Mouse (Mus musculus) erythroblast, embryonic 14.5 days (primary cell): ENCODE data around the gene Tmem132d. TPM values are rescaled to one million over a fixed set of nuclear protein-coding genes. Genes with fewer than 3 reads are reported as not detected.

Experiments
- H3K27me3 ChIP-seq: 2 replicates; pipeline ENCODE4 v1.6.1; 2012; ENCODE audit warnings: inconsistent platforms; ENCODE audit not compliant: control insufficient read depth
- H3K36me3 ChIP-seq: 2 replicates; pipeline ENCODE4 v1.6.1; 2012; ENCODE audit warnings: mild to moderate bottlenecking, inconsistent platforms; ENCODE audit not compliant: control insufficient read depth
- H3K4me1 ChIP-seq: 2 replicates; pipeline ENCODE4 v1.6.1; 2012; ENCODE audit warnings: inconsistent platforms; ENCODE audit not compliant: control insufficient read depth
- H3K4me3 ChIP-seq: replicated peaks from 2 replicates; pipeline ENCODE3; 2012; ENCODE audit warnings: moderate library complexity, mild to moderate bottlenecking, inconsistent platforms
- H3K9me3 ChIP-seq: 2 replicates; pipeline ENCODE4 v1.6.1; 2012; ENCODE audit warnings: low read length, inconsistent platforms, mixed read lengths; ENCODE audit not compliant: control insufficient read depth
- GATA1 ChIP-seq: IDR thresholded peaks from 2 replicates; pipeline ENCODE4 v1.6.1; 2012; ENCODE audit warnings: low read length, inconsistent platforms, mixed read lengths
- TAL1 ChIP-seq: IDR thresholded peaks from 3 replicates; pipeline ENCODE4 v1.6.1; 2012; ENCODE audit warnings: low read length, inconsistent platforms, mixed read lengths
- polyA plus RNA-seq: library from polyadenylated mRNA; stranded (reverse); fragments of >175 nt; gene quantifications from 2 replicates; pipeline ENCODE4 v1.2.3, GENCODE M21; 2012

Tmem132d gene
- polyA plus RNA-seq, 1 experiment, result not detected

DNA sequence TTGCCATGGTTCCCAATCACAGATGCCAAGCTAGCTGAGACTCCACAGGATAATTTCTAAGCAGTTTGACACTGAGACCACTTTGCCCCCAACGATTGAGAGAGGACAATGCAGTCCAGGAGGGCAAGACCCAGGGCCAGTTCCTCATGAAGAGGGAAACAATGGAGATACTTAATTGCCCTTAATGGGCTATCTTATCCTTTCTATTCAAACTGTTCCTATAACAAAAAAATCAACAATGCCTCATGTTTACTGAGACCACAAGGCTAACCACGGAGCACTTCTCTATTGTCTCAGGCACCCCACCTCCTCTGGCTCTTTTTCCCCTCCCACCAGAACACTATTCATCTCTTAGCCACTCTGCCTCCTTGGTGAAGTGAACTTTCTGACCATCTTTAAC is 141.7 kb downstream of the Tmem132d start:
- no peak overlapping the region for H3K4me3 ChIP-seq
- no peaks in the 10 kb centered on the region for H3K27me3 ChIP-seq
- H3K9me3 ChIP-seq, result peaks cover 48% of the 10 kb centered on the region
- TF ChIP-seq TAL1, result no peak
- TF ChIP-seq GATA1, result no peak
- no peaks in the 10 kb centered on the region for H3K4me1 ChIP-seq
- no peaks in the 10 kb centered on the region for H3K36me3 ChIP-seq

DNA sequence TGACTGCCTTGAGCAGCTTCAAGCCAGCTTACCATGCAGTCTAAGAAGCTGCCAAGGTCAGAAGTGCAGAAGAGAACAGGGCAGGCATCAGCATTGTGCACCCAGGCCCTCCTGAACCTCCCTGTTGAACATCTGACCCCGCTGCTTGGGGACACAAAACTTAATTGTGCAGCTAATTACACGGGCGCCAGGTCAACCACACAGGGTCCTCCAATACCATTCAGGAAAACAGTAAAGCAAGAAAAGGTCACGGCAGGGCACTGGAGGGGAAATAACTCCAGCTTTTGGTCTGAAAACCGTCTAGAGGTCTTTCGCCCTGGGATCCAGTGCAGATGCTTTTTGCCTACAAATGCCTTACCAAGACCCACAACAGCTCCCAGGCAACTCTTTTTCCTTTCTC is 159.6 kb downstream of the Tmem132d start:
- Histone ChIP-seq H3K27me3 (no peaks in the 10 kb centered on the region; the same call in 1 of the 2 replicates), H3K4me3 (no peak overlapping the region), H3K4me1 (no peaks in the 10 kb centered on the region), H3K9me3 (peaks cover 73% of the 10 kb centered on the region), H3K36me3 (no peaks in the 10 kb centered on the region)
- TF ChIP-seq TAL1 (no peak), GATA1 (no peak)

DNA sequence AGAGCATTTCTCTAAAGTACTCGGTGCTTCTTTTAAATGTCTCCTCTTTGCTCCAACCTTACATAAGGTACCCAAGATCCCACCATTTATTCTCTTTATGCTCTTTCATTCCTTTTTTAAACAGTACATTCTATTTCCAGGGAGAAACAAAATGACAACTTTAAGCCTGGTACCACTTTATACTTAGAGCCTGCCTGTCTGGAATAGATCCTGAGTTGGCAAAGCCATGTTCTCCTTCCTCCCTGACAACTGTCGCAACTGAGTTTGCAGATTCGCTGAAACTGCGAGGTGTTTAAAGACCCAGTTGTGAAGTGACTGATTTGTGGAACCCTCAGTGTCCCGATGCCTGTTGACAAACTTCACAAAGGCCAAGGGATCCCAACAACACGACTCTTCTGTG is 165.5 kb downstream of the Tmem132d start:
- H3K4me3 ChIP-seq, result no peak overlapping the region
- H3K36me3 ChIP-seq, result no peaks in the 10 kb centered on the region
- no peak for TF ChIP-seq TAL1
- TF ChIP-seq GATA1, result no peak
- no peaks in the 10 kb centered on the region; the same call in 1 of the 2 replicates for H3K27me3 ChIP-seq
- no peaks in the 10 kb centered on the region for H3K4me1 ChIP-seq
- H3K9me3 ChIP-seq, result peaks cover 69% of the 10 kb centered on the region

DNA sequence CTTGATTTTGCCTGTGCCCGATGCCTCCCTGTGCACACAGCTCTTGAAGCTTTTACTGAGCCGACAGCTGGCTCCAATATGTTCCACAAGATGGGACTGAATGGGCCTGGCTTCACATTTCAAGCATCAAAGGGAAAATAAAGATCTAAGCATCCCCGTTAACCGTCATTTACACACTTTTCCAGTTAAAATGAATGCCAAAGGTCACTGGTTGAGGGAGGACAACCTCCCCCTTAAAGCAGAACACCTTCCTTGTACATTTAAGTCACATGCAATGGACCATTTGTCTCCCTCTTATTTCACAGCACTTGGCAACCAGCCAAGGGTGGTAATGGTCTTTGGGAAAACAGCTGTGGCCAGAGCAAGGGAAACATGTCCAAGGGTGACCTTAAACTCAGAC is 188.7 kb downstream of the Tmem132d start:
- H3K4me3 ChIP-seq, result no peak overlapping the region
- peaks cover 73% of the 10 kb centered on the region for H3K9me3 ChIP-seq
- no peaks in the 10 kb centered on the region for H3K36me3 ChIP-seq
- TF ChIP-seq GATA1 (no peak), TAL1 (no peak)
- H3K4me1 ChIP-seq, result no peaks in the 10 kb centered on the region
- no peaks in the 10 kb centered on the region for H3K27me3 ChIP-seq

DNA sequence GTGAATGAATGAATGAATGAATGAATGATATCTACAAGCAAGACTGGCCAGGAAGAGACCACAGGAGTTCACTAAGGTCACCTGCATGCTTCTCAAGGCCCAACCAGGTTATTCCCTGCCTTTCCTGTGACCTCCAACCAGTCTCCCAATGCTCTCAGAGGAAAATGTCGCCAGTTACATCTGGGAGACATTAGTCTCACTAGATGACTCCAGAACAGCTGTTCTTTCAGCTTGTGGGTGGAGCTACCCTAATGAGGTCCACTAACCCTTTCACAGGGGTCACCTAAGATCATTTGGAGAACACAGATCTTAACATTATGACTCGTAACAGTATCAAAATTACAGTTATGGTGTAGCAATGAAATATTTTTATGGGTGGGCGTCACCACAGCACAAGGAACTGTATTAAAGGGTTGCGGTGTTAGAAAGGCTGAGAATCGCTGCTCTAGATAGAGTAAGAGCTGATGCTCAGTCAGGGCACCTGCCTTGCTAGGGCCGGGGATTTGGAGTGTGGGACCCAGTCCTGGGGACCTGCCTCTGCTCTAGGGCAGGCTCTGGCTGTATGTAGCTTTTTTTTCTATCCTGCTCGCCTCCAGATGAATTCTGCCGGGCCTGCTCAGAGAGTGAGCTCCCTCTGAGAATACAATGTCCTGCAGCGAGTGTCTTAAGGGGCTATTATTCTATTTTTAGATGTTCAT is 196.1 kb downstream of the Tmem132d start:
- Histone ChIP-seq H3K4me3 (no peak overlapping the region), H3K4me1 (no peaks in the 10 kb centered on the region), H3K27me3 (no peaks in the 10 kb centered on the region), H3K9me3 (peaks cover 68% of the 10 kb centered on the region), H3K36me3 (no peaks in the 10 kb centered on the region)
- TF ChIP-seq GATA1, result no peak
- no peak for TF ChIP-seq TAL1

DNA sequence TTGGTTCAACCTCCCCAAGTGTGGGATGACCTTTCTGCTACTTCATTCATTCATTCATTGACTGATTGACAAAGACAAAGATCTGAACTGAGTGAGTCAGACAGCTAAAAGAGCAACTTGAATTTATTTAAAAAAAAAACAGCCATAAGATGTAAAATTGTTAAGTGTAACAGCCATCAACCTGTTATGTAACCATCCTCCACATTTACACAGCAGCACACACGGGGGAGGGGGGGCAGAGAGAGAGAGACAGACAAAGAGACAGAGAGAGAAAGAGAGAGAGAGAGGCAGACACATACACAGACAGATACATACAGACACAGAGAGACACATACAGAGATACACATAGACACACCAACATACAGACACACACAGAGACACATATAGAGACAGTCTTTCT is 197.3 kb downstream of the Tmem132d start:
- Histone ChIP-seq H3K9me3 (peaks cover 67% of the 10 kb centered on the region), H3K4me3 (no peak overlapping the region), H3K36me3 (no peaks in the 10 kb centered on the region), H3K27me3 (no peaks in the 10 kb centered on the region), H3K4me1 (no peaks in the 10 kb centered on the region)
- TF ChIP-seq TAL1 (no peak), GATA1 (no peak)

DNA sequence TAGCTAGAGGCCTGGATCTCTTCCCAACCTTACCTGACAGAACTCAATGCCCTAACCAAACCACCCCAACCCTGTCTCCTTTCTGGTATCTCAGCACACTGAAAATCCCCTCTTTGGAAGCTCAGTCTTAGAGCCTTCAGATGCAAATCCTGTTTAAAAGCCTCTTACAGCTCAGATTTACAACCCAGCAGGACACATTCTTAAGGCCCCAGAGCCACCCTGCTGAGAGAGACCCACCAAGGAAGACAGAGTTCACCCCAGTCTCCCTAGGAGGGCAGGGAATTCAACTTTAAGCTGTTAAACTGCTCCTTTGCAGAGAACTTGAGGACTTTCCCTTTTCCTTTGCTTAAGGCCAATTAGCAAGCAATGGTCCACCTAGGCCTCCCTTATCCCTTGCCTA is 199.8 kb downstream of the Tmem132d start:
- Histone ChIP-seq H3K27me3 (no peaks in the 10 kb centered on the region), H3K4me1 (no peaks in the 10 kb centered on the region), H3K36me3 (no peaks in the 10 kb centered on the region), H3K9me3 (peaks cover 64% of the 10 kb centered on the region), H3K4me3 (no peak overlapping the region)
- TF ChIP-seq GATA1 (no peak), TAL1 (no peak)

DNA sequence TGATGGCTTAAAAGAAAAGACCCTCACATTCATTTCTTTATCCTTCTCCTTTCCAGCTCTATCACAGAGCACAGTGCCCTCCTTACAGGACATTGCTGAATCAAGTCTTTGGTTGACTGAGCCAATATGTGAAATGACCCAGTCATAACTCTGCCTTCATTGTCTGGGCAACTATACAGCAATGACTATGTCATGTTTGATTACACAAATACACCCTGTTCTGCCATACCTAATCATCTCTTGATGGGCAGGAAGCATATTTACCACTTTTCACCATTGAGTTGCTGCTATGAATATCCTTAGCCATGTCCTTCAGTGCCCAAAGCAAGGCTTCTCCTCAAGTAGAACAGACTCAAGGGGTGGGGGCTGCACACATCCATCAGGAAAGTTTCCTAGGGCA is 214.6 kb downstream of the Tmem132d start:
- H3K4me3 ChIP-seq, result no peak overlapping the region
- TF ChIP-seq TAL1 (no peak), GATA1 (no peak)
- no peaks in the 10 kb centered on the region for H3K36me3 ChIP-seq
- H3K27me3 ChIP-seq, result no peaks in the 10 kb centered on the region
- peaks cover 55% of the 10 kb centered on the region for H3K9me3 ChIP-seq
- no peaks in the 10 kb centered on the region for H3K4me1 ChIP-seq

DNA sequence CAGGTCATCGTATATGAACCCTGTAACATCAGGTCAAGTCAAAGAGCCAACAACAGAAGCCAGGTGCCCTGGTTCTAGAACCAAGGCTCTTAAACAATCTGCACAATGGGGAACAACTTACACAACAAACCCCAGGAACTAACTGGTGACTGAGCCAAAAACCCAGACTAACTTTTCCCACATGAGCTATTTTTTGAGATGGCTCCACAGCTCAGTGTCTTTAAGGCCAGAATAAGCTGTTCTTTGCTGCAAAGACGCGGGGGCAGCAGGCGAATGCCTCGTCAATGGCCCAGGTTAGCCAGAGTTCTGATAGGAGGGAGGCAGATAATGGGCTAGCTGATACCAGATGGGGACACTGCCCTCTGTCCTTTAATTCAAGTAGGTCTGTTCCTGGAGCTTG is 221.8 kb downstream of the Tmem132d start:
- peaks cover 71% of the 10 kb centered on the region for H3K9me3 ChIP-seq

DNA sequence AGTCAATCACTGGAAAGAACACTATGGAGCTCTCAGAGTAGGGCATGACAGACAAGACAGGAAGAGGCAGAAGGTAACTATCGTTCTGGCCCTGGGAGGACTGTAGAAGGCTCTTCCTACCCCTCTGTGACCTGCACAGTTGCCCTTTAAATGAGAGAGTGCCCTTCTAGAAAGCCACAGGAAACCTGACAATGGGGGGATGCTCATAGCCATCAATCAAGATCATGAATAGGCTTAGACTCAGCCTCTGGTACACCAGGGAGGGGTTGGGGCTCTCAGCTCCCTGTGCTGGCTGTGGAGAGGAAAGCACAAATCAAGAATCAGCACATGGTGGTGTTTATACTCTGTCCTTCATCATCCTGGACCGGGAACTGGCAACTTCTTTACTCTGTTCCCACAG is 227.2 kb downstream of the Tmem132d start:
- H3K4me1 ChIP-seq, result no peaks in the 10 kb centered on the region
- H3K9me3 ChIP-seq, result peaks cover 69% of the 10 kb centered on the region
- no peak for TF ChIP-seq TAL1
- TF ChIP-seq GATA1, result no peak
- H3K27me3 ChIP-seq, result no peaks in the 10 kb centered on the region
- H3K4me3 ChIP-seq, result no peak overlapping the region
- H3K36me3 ChIP-seq, result no peaks in the 10 kb centered on the region

More for the DNA sequence above, 221.8 kb downstream of the Tmem132d start:
- Histone ChIP-seq H3K4me3 (no peak overlapping the region), H3K4me1 (no peaks in the 10 kb centered on the region), H3K36me3 (no peaks in the 10 kb centered on the region), H3K27me3 (no peaks in the 10 kb centered on the region)
- TF ChIP-seq TAL1 (no peak), GATA1 (no peak)
